Mouse (Mus musculus) ES-Bruce4 (cell line): ENCODE data around the gene Cbx1. TPM values are rescaled to one million over a fixed set of nuclear protein-coding genes. Genes with fewer than 3 reads are reported as not detected.
A peak's percentile ranks its signal among the peaks of the same experiment; 100 is the strongest.

Source experiments
- H3K27ac ChIP-seq: 2 replicates; pipeline ENCODE4 v1.5.1; 2012; ENCODE audit warnings: low read length, inconsistent platforms; ENCODE audit not compliant: insufficient read depth
- H3K27me3 ChIP-seq: 2 replicates; pipeline ENCODE4 v1.6.1; 2012; ENCODE audit warnings: mild to moderate bottlenecking, low read length, inconsistent platforms; ENCODE audit not compliant: control insufficient read depth, poor library complexity, insufficient read depth, severe bottlenecking
- H3K36me3 ChIP-seq: 2 replicates; pipeline ENCODE4 v1.6.1; 2012; ENCODE audit warnings: inconsistent platforms, mild to moderate bottlenecking, low read length, moderate library complexity; ENCODE audit not compliant: control insufficient read depth, poor library complexity, insufficient read depth, severe bottlenecking
- H3K4me1 ChIP-seq: one replicate; pipeline ENCODE4 v1.8.1; 2011; ENCODE audit warnings: low read length; ENCODE audit not compliant: control insufficient read depth, insufficient read depth
- H3K4me3 ChIP-seq: 2 replicates; pipeline ENCODE4 v1.5.1; 2011; ENCODE audit warnings: low read depth, mild to moderate bottlenecking, low read length
- H3K9ac ChIP-seq: 2 replicates; pipeline ENCODE4 v1.6.1; 2012; ENCODE audit warnings: low read depth, mild to moderate bottlenecking, inconsistent platforms; ENCODE audit not compliant: poor library complexity, severe bottlenecking
- H3K9me3 ChIP-seq: replicated peaks from 2 replicates; pipeline ENCODE4 v1.6.1; 2012; ENCODE audit warnings: mild to moderate bottlenecking, low read length, inconsistent platforms; ENCODE audit not compliant: control insufficient read depth, poor library complexity, insufficient read depth, severe bottlenecking
- CTCF ChIP-seq: IDR thresholded peaks from one replicate; pipeline ENCODE4 v1.8.1; 2011; ENCODE audit warnings: low read depth, low read length
- EP300 ChIP-seq: IDR thresholded peaks from 2 replicates; pipeline ENCODE4 v1.6.1; 2011; ENCODE audit warnings: low read depth, low read length; ENCODE audit not compliant: insufficient read depth
- POLR2A ChIP-seq: IDR thresholded peaks from one replicate; pipeline ENCODE4 v1.8.1; 2011; ENCODE audit warnings: low read length; ENCODE audit not compliant: insufficient read depth
- polyA plus RNA-seq: library from polyadenylated mRNA; stranded (reverse); fragments of >200 nt; gene quantifications from 2 replicates; pipeline ENCODE4 v1.2.4, GENCODE M21; 2011; ENCODE audit warnings: low read depth; ENCODE audit not compliant: missing spikeins, insufficient read depth, insufficient read length

Gene Cbx1
- polyA plus RNA-seq, 1 experiment: 202 TPM

DNA sequence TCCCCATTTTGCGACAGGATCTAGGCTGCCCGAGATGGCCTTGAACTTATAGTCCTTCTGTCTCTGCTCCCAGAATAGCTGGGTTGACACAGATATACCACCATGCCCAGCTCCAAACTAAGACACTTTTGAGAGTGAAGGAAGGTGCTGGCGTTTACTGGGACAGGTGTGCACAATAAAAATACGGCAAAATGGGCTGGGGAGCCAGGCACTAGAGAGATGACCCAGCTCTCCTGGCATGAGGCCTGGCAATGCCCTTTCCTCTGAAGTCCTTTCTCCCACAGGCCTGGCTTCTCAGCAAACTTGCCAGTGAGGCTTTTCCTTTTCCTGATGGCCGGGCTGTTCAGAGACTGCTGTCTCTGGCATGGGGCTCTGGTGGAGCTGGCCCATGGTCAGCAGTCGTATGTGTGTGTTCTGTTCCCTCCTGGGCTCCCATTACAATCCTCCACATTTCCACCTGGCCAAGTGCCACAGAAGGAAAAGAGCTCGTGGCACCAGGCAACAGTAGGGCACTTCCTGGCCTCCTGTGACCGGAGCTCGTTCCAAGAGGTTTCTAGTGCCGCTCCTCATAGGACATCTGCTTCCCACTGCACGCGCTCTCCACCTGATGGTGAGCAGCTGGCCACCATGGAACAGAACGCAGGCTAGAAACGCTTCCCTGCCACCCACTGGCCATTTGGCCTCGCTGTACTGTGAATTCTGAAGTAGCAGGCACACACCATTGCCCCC lies 26.0 kb upstream of the Cbx1 start:
- TF ChIP-seq CTCF (no peak), EP300 (no peak), POLR2A (no peak)
- Histone ChIP-seq H3K9ac (no peak overlapping the region), H3K27me3 (no peaks in the 10 kb centered on the region), H3K27ac (no peak overlapping the region), H3K9me3 (no peaks in the 10 kb centered on the region), H3K36me3 (no peaks in the 10 kb centered on the region), H3K4me1 (peaks cover 2% of the 10 kb centered on the region), H3K4me3 (no peak overlapping the region)

DNA sequence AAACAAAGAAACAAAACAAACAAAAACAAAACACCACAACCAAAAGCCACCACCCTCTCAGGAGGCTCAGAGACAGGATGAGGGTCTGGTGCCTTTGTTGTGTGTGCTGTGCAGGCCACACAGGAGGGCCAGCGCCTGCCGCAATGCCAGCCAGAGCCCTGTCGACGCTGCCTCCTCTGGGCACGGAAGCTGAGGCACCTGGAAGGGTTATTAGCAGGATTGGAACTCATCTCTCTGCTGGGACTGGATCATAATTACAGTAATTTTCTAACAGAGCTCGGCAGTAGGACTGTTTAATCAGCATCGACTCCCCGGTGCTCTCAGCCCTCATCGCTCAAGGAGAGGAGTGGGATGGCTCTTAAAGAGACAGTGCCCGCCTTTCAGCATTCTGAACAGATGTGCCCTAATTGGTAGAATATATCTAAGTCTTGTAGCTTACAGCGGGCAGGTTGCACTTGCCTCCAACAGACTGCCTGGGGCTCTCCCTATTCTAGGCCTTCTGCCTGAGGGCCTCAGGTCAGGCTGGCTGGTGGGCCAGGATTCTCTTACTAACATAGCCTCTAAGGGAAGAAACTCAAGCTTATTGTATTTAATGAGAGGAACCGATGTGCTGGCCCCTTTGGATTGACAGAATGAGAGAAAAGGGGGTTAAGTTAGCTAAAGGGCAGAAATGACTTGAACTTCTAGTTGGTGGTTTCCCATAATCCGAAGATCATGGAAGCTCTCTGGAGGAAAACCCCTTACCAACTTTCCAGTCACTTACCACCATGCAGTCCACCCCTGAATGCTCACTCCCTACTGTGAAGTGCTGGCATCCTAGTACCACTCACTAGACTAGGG lies 24.2 kb upstream of the Cbx1 start:
- Histone ChIP-seq H3K4me1 (peaks cover 2% of the 10 kb centered on the region), H3K27me3 (no peaks in the 10 kb centered on the region), H3K4me3 (no peak overlapping the region), H3K36me3 (peaks cover 9% of the 10 kb centered on the region), H3K27ac (no peak overlapping the region), H3K9ac (no peak overlapping the region), H3K9me3 (no peaks in the 10 kb centered on the region)
- no peak for TF ChIP-seq CTCF
- TF ChIP-seq POLR2A: no peak
- no peak for TF ChIP-seq EP300

DNA sequence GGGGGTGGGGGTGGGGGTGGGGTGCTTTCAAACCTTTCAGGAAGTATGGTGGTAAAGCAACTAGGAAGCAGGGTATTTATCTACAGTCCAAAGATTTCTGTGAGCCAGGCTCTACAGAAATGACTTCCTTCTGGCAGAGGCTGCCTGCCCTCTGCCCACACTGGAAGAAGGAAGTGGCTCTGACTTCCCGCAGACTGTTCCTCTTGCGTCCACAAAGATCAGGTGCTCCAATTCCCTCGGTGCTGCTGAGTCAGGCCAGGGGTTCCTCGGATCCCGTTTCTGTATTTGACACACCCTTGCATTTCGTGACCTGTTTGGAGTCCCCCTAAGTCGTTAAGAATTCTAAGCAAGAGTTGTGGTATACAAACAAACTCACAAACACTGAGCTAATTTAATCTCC lies 23.3 kb upstream of the Cbx1 start:
- Histone ChIP-seq H3K27ac (no peak overlapping the region), H3K9me3 (no peaks in the 10 kb centered on the region)
- TF ChIP-seq POLR2A (no peak), EP300 (no peak), CTCF (no peak)

GRCm38 (mm10) chr11:96766555-96766954 lies 22.4 kb upstream of the Cbx1 start:
- Histone ChIP-seq H3K4me1 (peaks cover 2% of the 10 kb centered on the region), H3K4me3 (0 out of 2 replicates have a peak overlapping the region, but pooled peaks have one; percentile 2), H3K9ac (0 out of 2 replicates have a peak overlapping the region, but pooled peaks have one; percentile 19), H3K9me3 (no peaks in the 10 kb centered on the region), H3K36me3 (peaks cover 25% of the 10 kb centered on the region), H3K27me3 (no peaks in the 10 kb centered on the region), H3K27ac (peak overlapping the region; percentile 16; the same call in 1 of the 2 replicates)
- TF ChIP-seq EP300: no peak
- TF ChIP-seq POLR2A: no peak
- TF ChIP-seq CTCF: no peak

More for the DNA sequence above, 23.3 kb upstream of the Cbx1 start:
- H3K27me3 ChIP-seq: no peaks in the 10 kb centered on the region
- no peak overlapping the region for H3K9ac ChIP-seq
- no peak overlapping the region for H3K4me3 ChIP-seq
- peaks cover 2% of the 10 kb centered on the region for H3K4me1 ChIP-seq
- peaks cover 18% of the 10 kb centered on the region for H3K36me3 ChIP-seq

GRCm38 (mm10) chr11:96767096-96767495 lies 21.8 kb upstream of the Cbx1 start:
- Histone ChIP-seq H3K4me1 (peaks cover 2% of the 10 kb centered on the region), H3K36me3 (peaks cover 29% of the 10 kb centered on the region), H3K27ac (peak overlapping the region; percentile 16; the same call in 1 of the 2 replicates), H3K27me3 (no peaks in the 10 kb centered on the region), H3K4me3 (no peak overlapping the region), H3K9me3 (no peaks in the 10 kb centered on the region), H3K9ac (0 out of 2 replicates have a peak overlapping the region, but pooled peaks have one; percentile 19)
- no peak for TF ChIP-seq POLR2A
- TF ChIP-seq EP300: no peak
- no peak for TF ChIP-seq CTCF
